Mouse (Mus musculus) embryonic fibroblast, embryonic 13.5 days (primary cell): Measurements from ENCODE around the gene Commd2.

ENCODE experiments used
- CTCF ChIP-seq: IDR thresholded peaks from 2 replicates; pipeline ENCODE4 v1.5.1; 2011; ENCODE audit warnings: mild to moderate bottlenecking, control low read depth, low read length, moderate library complexity, borderline replicate concordance; ENCODE audit not compliant: insufficient read depth
- POLR2A ChIP-seq: IDR thresholded peaks from 2 replicates; pipeline ENCODE4 v1.6.1; 2011; ENCODE audit warnings: low read depth, mild to moderate bottlenecking, control low read depth, low read length, moderate library complexity

- TF ChIP-seq POLR2A (no peak), CTCF (no peak)
These were observed 347 bp upstream of the Commd2 start for GRCm38 (mm10) chr3:57651865-57652259.
